Comparison of ENCODE assay signal across 8 mouse cellular contexts in genomic region chr5:115319004-115319940, GRCm38 (mm10). TPM values are rescaled to one million over a fixed set of nuclear protein-coding genes. Genes with fewer than 3 reads are reported as not detected.
DNase-seq lines count a peak whose midpoint lies in the region; ATAC-seq and TF ChIP-seq lines count a peak whose summit lies in the region.

No protein-coding gene starts in this region.

- H3K27me3 ChIP-seq in hindbrain, postnatal 0 days (ENCODE audit: insufficient read depth, low read length) = no peaks in the 10 kb centered on the region

- peak overlapping the region; percentile 87 for H3K27ac ChIP-seq in cortical plate, adult 2 months (ENCODE audit: insufficient read depth, low read length)
- peak overlapping the region; percentile 64 for H3K27ac ChIP-seq in hindbrain, postnatal 0 days
- H3K27ac ChIP-seq in left cerebral cortex, adult 2 months = peak overlapping the region; percentile 87

- H3K36me3 ChIP-seq in hindbrain, postnatal 0 days (ENCODE audit: insufficient read depth, low read length) = no peaks in the 10 kb centered on the region

- H3K9ac ChIP-seq in hindbrain, postnatal 0 days (replicated peaks; ENCODE audit: low read length) = peak overlapping the region; percentile 48

- ATAC-seq in hindbrain, postnatal 0 days = peak; percentile 75

- no peaks in the 10 kb centered on the region for H3K9me3 ChIP-seq in hindbrain, postnatal 0 days (ENCODE audit: low read length)

- H3K4me3 ChIP-seq in cortical plate, adult 2 months (ENCODE audit: insufficient read depth, low read length) = peak overlapping the region; percentile 33
- peak overlapping the region; percentile 35 for H3K4me3 ChIP-seq in hindbrain, postnatal 0 days (ENCODE audit: low read length)
- H3K4me3 ChIP-seq in left cerebral cortex, adult 2 months = peak overlapping the region; percentile 28

- DNase-seq in ZHBTc4 (ENCODE audit: low read depth, low spot score) = peak; percentile 81
- DNase-seq in gastrocnemius, adult 8-10 months (ENCODE audit: low spot score in 2 of 2) = peak; percentile 50 to 57
- peak; percentile 80 for DNase-seq in hindbrain, postnatal 0 days (ENCODE audit: low spot score)
- DNase-seq in left cerebral cortex, adult 2 months (ENCODE audit: extremely low spot score in 1 of 2, low spot score in 2 of 2) = peak; percentile 75 to 76
- DNase-seq in lung, postnatal 4 days = peak; percentile 87 to 95
- DNase-seq in right cerebral cortex, adult 18-20 months = peak; percentile 88
- DNase-seq in urinary bladder, postnatal 14 days (ENCODE audit: low spot score) = peak; percentile 80

- intact Hi-C loops in left cerebral cortex, adult 2 months (cut with DNase I) = loop anchor here (1.0 kb wide), 1 partner anchor 19 kb away; the partner anchor contains the start of gene Dynll1

- H3K4me2 ChIP-seq in hindbrain, postnatal 0 days (ENCODE audit: low read depth, low read length) = peak overlapping the region; percentile 72

- TF ChIP-seq POLR2A in cortical plate, adult 2 months (IDR thresholded peaks at IDR 0.05; ENCODE audit: extremely low read depth, insufficient read depth, low read length) = no peak

- H3K4me1 ChIP-seq in cortical plate, adult 2 months (ENCODE audit: control insufficient read depth, insufficient read depth, low read length) = peaks cover 12% of the 10 kb centered on the region
- peaks cover 18% of the 10 kb centered on the region for H3K4me1 ChIP-seq in hindbrain, postnatal 0 days (ENCODE audit: insufficient read depth, low read length)

- WGBS in hindbrain, postnatal 0 days = under 1% methylated on average over 22 of the region's 22 CpGs

- TF ChIP-seq CTCF in cortical plate, adult 2 months (IDR thresholded peaks at IDR 0.05; ENCODE audit: extremely low read depth, insufficient read depth, low read length) = peak; percentile 49
- TF ChIP-seq CTCF in hindbrain, postnatal 0 days (IDR thresholded peaks at IDR 0.05; ENCODE audit: low read depth) = peak; percentile 69
- TF ChIP-seq CTCF in left cerebral cortex, adult 2 months (IDR thresholded peaks at IDR 0.05) = peak; percentile 54

RNA-seq across cellular contexts. Expression of gene Srsf9, which starts 7.7 kb away (rescaled TPM):
- 53.5 and 61.0 TPM in 2 replicates for polyA plus RNA-seq in cortical plate, adult 2 months (2012; rRNA removed)
- 10 to 100 TPM in 3 of 4 experiments, 1 to 10 TPM in 1; 8.6 to 13.1 (median 11.5) TPM for total RNA-seq in gastrocnemius, adult 8-10 months (2022)
- total RNA-seq in hindbrain, postnatal 0 days (2014; rRNA removed) = 42.5 and 47.5 TPM in 2 replicates
- polyA plus RNA-seq in hindbrain, postnatal 0 days (2015; fragmentation: Nextera tagmentation; extraction: Ambion mirVana) = 119 and 127 TPM in 2 replicates
- total RNA-seq in left cerebral cortex, adult 2 months (2021) = 10 to 100 TPM; 68.0 to 74.5 TPM

RNA-seq across cellular contexts. Expression of gene Dynll1, which starts 18.5 kb away (rescaled TPM):
- 753 and 867 TPM in 2 replicates for polyA plus RNA-seq in cortical plate, adult 2 months (2012; rRNA removed)
- total RNA-seq in gastrocnemius, adult 8-10 months (2022) = 10 to 100 TPM; 37.7 to 68.0 (median 49.9) TPM
- total RNA-seq in hindbrain, postnatal 0 days (2014; rRNA removed) = 184 and 239 TPM in 2 replicates
- polyA plus RNA-seq in hindbrain, postnatal 0 days (2015; fragmentation: Nextera tagmentation; extraction: Ambion mirVana) = 1,016 and 1,030 TPM in 2 replicates
- total RNA-seq in left cerebral cortex, adult 2 months (2021) = 100 to 1,000 TPM; 608 to 642 TPM

RNA-seq across cellular contexts. Expression of gene Gatc, which starts 21.7 kb away (rescaled TPM):
- polyA plus RNA-seq in cortical plate, adult 2 months (2012; rRNA removed) = 28.8 and 31.1 TPM in 2 replicates
- total RNA-seq in gastrocnemius, adult 8-10 months (2022) = 10 to 100 TPM; 22.8 to 25.6 (median 24.4) TPM
- total RNA-seq in hindbrain, postnatal 0 days (2014; rRNA removed) = 22.4 and 25.1 TPM in 2 replicates
- 27.5 and 32.1 TPM in 2 replicates for polyA plus RNA-seq in hindbrain, postnatal 0 days (2015; fragmentation: Nextera tagmentation; extraction: Ambion mirVana)
- total RNA-seq in left cerebral cortex, adult 2 months (2021) = 10 to 100 TPM; 20.6 to 20.9 TPM

RNA-seq across cellular contexts. Expression of gene Triap1, which starts 21.8 kb away (rescaled TPM):
- polyA plus RNA-seq in cortical plate, adult 2 months (2012; rRNA removed) = 26.3 and 27.8 TPM in 2 replicates
- 10 to 100 TPM; 18.9 to 23.7 (median 20.1) TPM for total RNA-seq in gastrocnemius, adult 8-10 months (2022)
- 12.4 and 18.4 TPM in 2 replicates for total RNA-seq in hindbrain, postnatal 0 days (2014; rRNA removed)
- 59.2 and 61.6 TPM in 2 replicates for polyA plus RNA-seq in hindbrain, postnatal 0 days (2015; fragmentation: Nextera tagmentation; extraction: Ambion mirVana)
- total RNA-seq in left cerebral cortex, adult 2 months (2021) = 10 to 100 TPM; 21.4 to 24.5 TPM

RNA-seq across cellular contexts. Expression of gene Cox6a1, which starts 29.5 kb away (rescaled TPM):
- 2,613 and 2,894 TPM in 2 replicates for polyA plus RNA-seq in cortical plate, adult 2 months (2012; rRNA removed)
- 10 to 100 TPM; 35.3 to 49.8 (median 42.5) TPM for total RNA-seq in gastrocnemius, adult 8-10 months (2022)
- total RNA-seq in hindbrain, postnatal 0 days (2014; rRNA removed) = 1,147 and 1,391 TPM in 2 replicates
- 1,694 and 1,700 TPM in 2 replicates for polyA plus RNA-seq in hindbrain, postnatal 0 days (2015; fragmentation: Nextera tagmentation; extraction: Ambion mirVana)
- total RNA-seq in left cerebral cortex, adult 2 months (2021) = 100 to 1,000 TPM; 701 to 719 TPM

Comparison
In these comparisons a context has a peak if more than half of its experiments do, and no peak if none do; other contexts are left out.
1. Peak in every context shown above with its lines: DNase-seq, ATAC-seq, H3K4me3 ChIP-seq and H3K27ac ChIP-seq.